Mouse (Mus musculus) MEL (cell line): ENCODE data around the gene Foxj1. TPM values are rescaled to one million over a fixed set of nuclear protein-coding genes. Genes with fewer than 3 reads are reported as not detected.
"Not testable (repeated sequence)": the region's sequence is repeated elsewhere in the genome, so short reads cannot be mapped to it uniquely, and the experiment has no call there.

ENCODE experiments used
- DNase-seq: peaks from one replicate; pipeline ENCODE4 v3.0.0; 2011; ENCODE audit warnings: low read depth, low spot score
- H3K27ac ChIP-seq: 2 replicates; pipeline ENCODE4 v1.5.1; 2012; ENCODE audit warnings: low read depth, mild to moderate bottlenecking, control low read depth, low read length, moderate library complexity; ENCODE audit not compliant: control insufficient read depth
- H3K27me3 ChIP-seq, 2 experiments: fragments of 150-350 bp in 1 of 2; sonication (generic) in 1 of 2; 2 replicates each; pipeline ENCODE4 v1.6.1; 2012; ENCODE audit warnings: low read length in 2 of 2, mild to moderate bottlenecking in 2 of 2, improper control_type of control experiment in 1 of 2, moderate library complexity in 1 of 2; ENCODE audit not compliant: insufficient read depth in 2 of 2, control insufficient read depth in 1 of 2
- H3K36me3 ChIP-seq, 2 experiments: 2 replicates each; pipeline ENCODE4 v1.6.1; 2012 to 2014; ENCODE audit warnings: low read length in 2 of 2, improper control_type of control experiment in 1 of 2, inconsistent platforms in 1 of 2, mild to moderate bottlenecking in 1 of 2; ENCODE audit not compliant: insufficient read depth in 2 of 2, control insufficient read depth in 1 of 2
- H3K4me1 ChIP-seq, 2 experiments: fragments of 150-350 bp in 1 of 2; sonication (generic) in 1 of 2; 2 replicates each; pipeline ENCODE4 v1.6.1; 2012; ENCODE audit warnings: low read length in 2 of 2, improper control_type of control experiment in 1 of 2, mild to moderate bottlenecking in 1 of 2; ENCODE audit not compliant: insufficient read depth in 2 of 2, control insufficient read depth in 1 of 2
- H3K4me3 ChIP-seq, 2 experiments: fragments of 150-350 bp in 1 of 2; sonication (generic) in 1 of 2; 2 replicates each; pipeline ENCODE4 v1.5.1; 2012; ENCODE audit warnings: low read depth in 2 of 2, low read length in 2 of 2, mild to moderate bottlenecking in 2 of 2, moderate library complexity in 2 of 2, control low read depth in 1 of 2, improper control_type of control experiment in 1 of 2; ENCODE audit not compliant: control insufficient read depth in 1 of 2, insufficient read depth in 1 of 2
- H3K79me2 ChIP-seq: 2 replicates; pipeline ENCODE4 v1.6.1; 2012; ENCODE audit warnings: mild to moderate bottlenecking, low read length, moderate library complexity; ENCODE audit not compliant: control insufficient read depth, poor library complexity, insufficient read depth
- H3K9ac ChIP-seq: 2 replicates; pipeline ENCODE4 v1.6.1; 2012; ENCODE audit warnings: low read depth, mild to moderate bottlenecking, control low read depth, low read length, moderate library complexity; ENCODE audit not compliant: control insufficient read depth, poor library complexity, severe bottlenecking
- H3K9me3 ChIP-seq: fragments of 150-350 bp; sonication (generic); replicated peaks from 2 replicates; pipeline ENCODE4 v1.6.1; 2012; ENCODE audit warnings: mild to moderate bottlenecking, low read length, improper control_type of control experiment, moderate library complexity; ENCODE audit not compliant: insufficient read depth
- ELF1 ChIP-seq: IDR thresholded peaks from 2 replicates; pipeline ENCODE4 v1.6.1; 2014; ENCODE audit warnings: low read depth, mild to moderate bottlenecking, inconsistent platforms, low read length, improper control_type of control experiment, moderate library complexity
- EP300 ChIP-seq, 2 experiments: IDR thresholded peaks; 2 replicates each; pipeline ENCODE4 v1.6.1; 2011; ENCODE audit warnings: improper control_type of control experiment in 2 of 2, low read length in 2 of 2, low read depth in 1 of 2, mild to moderate bottlenecking in 1 of 2
- ETS1 ChIP-seq: IDR thresholded peaks from 2 replicates; pipeline ENCODE4 v1.6.1; 2012; ENCODE audit warnings: low read depth, mild to moderate bottlenecking, inconsistent platforms, low read length, improper control_type of control experiment, moderate library complexity
- GATA1 ChIP-seq: IDR thresholded peaks from 2 replicates; pipeline ENCODE4 v1.6.1; 2011; ENCODE audit warnings: low read depth, low read length, improper control_type of control experiment
- MYB ChIP-seq: IDR thresholded peaks from 2 replicates; pipeline ENCODE4 v1.6.1; 2011; ENCODE audit warnings: mild to moderate bottlenecking, low read depth, low read length, improper control_type of control experiment
- MYC ChIP-seq: IDR thresholded peaks from 2 replicates; pipeline ENCODE4 v1.6.1; 2011; ENCODE audit warnings: low read depth, mild to moderate bottlenecking, low read length, improper control_type of control experiment, moderate library complexity
- POLR2AphosphoS5 ChIP-seq: IDR thresholded peaks from 2 replicates; pipeline ENCODE4 v1.6.1; 2012; ENCODE audit warnings: low read depth, borderline replicate concordance, mild to moderate bottlenecking, inconsistent platforms, low read length, moderate library complexity, mixed read lengths
- RCOR1 ChIP-seq: IDR thresholded peaks from 2 replicates; pipeline ENCODE4 v1.6.1; 2012; ENCODE audit warnings: low read depth, mild to moderate bottlenecking, inconsistent platforms, low read length, improper control_type of control experiment
- TBP ChIP-seq: IDR thresholded peaks from 2 replicates; pipeline ENCODE4 v1.8.0; 2011; ENCODE audit warnings: low read depth, low read length, improper control_type of control experiment
- UBTF ChIP-seq: IDR thresholded peaks from 2 replicates; pipeline ENCODE4 v1.6.1; 2012; ENCODE audit warnings: low read depth, mild to moderate bottlenecking, inconsistent platforms, low read length, improper control_type of control experiment, moderate library complexity, borderline replicate concordance; ENCODE audit not compliant: insufficient read depth
- USF2 ChIP-seq, 2 experiments: IDR thresholded peaks; 2 replicates each; pipeline ENCODE4 v1.6.1; 2011 to 2012; ENCODE audit warnings: improper control_type of control experiment in 2 of 2, low read length in 2 of 2, borderline replicate concordance in 1 of 2, inconsistent platforms in 1 of 2, low read depth in 1 of 2, mild to moderate bottlenecking in 1 of 2; ENCODE audit not compliant: insufficient read depth in 1 of 2
- ZKSCAN1 ChIP-seq: IDR thresholded peaks from 2 replicates; pipeline ENCODE4 v1.6.1; 2012; ENCODE audit warnings: low read depth, mild to moderate bottlenecking, inconsistent platforms, low read length, improper control_type of control experiment, moderate library complexity
- ZMIZ1 ChIP-seq: IDR thresholded peaks from 2 replicates; pipeline ENCODE4 v1.6.1; 2012; ENCODE audit warnings: low read depth, mild to moderate bottlenecking, inconsistent platforms, low read length, improper control_type of control experiment, moderate library complexity
- polyA plus RNA-seq, 2 experiments: library from polyadenylated mRNA; stranded (reverse) in 1 of 2; unstranded in 1 of 2; fragments of >175 nt in 1 of 2; fragments of >200 nt in 1 of 2; gene quantifications; 2 replicates each; pipeline versions ENCODE4 v1.2.1 to v1.2.4; 2012; ENCODE audit warnings: low replicate concordance in 2 of 2, low read depth in 1 of 2; ENCODE audit not compliant: insufficient read length in 2 of 2, insufficient read depth in 1 of 2, missing spikeins in 1 of 2
- total RNA-seq: library from RNA; depleted of rRNA; stranded (reverse); fragments of 300-350 nt; gene quantifications from 2 replicates; pipeline ENCODE4 v1.2.3, GENCODE M21; 2012

The Foxj1 gene
- total and polyA plus RNA-seq, 3 experiments = 0.07 to 0.08 TPM; not detected in 1

- Histone ChIP-seq H3K9ac (no peak overlapping the region), H3K4me1 (peaks cover 16 to 21% of the 10 kb centered on the region in 2 experiments), H3K79me2 (no peaks in the 10 kb centered on the region), H3K36me3 (peaks cover 0 to 14% of the 10 kb centered on the region in 2 experiments; a peak in 2 of 4 replicates), H3K27ac (no peak overlapping the region), H3K4me3 (no peak overlapping the region), H3K9me3 (no peaks in the 10 kb centered on the region), H3K27me3 (no peaks in the 10 kb centered on the region)
- no peak for DNase-seq
- TF ChIP-seq TBP (no peak), USF2 (IDR thresholded peaks at IDR 0.05; ENCODE audit: borderline replicate concordance in 1 of 2, insufficient read depth in 1 of 2, low read depth in 1 of 2, low read length in 2 of 2) (no peak), RCOR1 (no peak), GATA1 (no peak), ZMIZ1 (no peak), POLR2AphosphoS5 (no peak), MYC (no peak), ZKSCAN1 (no peak), ETS1 (no peak), UBTF (no peak)
Measured at GRCm38 (mm10) chr11:116365432-116365831, 30.2 kb upstream of the Foxj1 start.

- no peak for DNase-seq
Measured at GRCm38 (mm10) chr11:116362015-116362414, 26.8 kb upstream of the Foxj1 start.

GRCm38 (mm10) chr11:116360915-116361314 is 25.7 kb upstream of the Foxj1 start:
- not testable (repeated sequence) for H3K79me2 ChIP-seq, H3K27me3 ChIP-seq, H3K4me1 ChIP-seq

More at GRCm38 (mm10) chr11:116362015-116362414, 26.8 kb upstream of the Foxj1 start:
- Histone ChIP-seq H3K27me3 (no peaks in the 10 kb centered on the region), H3K4me3 (no peak overlapping the region), H3K9me3 (no peaks in the 10 kb centered on the region), H3K36me3 (peaks cover 0 to 2% of the 10 kb centered on the region in 2 experiments; a peak in 1 of 4 replicates), H3K9ac (no peak overlapping the region), H3K79me2 (no peaks in the 10 kb centered on the region), H3K4me1 (peaks cover 0 to 2% of the 10 kb centered on the region in 2 experiments; a peak in 1 of 4 replicates), H3K27ac (no peak overlapping the region)
- TF ChIP-seq POLR2AphosphoS5 (no peak), ZMIZ1 (no peak), EP300 (IDR thresholded peaks at IDR 0.05; ENCODE audit: low read depth in 1 of 2, low read length in 2 of 2) (no peak), MYB (no peak), ELF1 (no peak)

More at GRCm38 (mm10) chr11:116360915-116361314, 25.7 kb upstream of the Foxj1 start:
- not testable (repeated sequence) for H3K9me3 ChIP-seq, H3K27ac ChIP-seq, H3K36me3 ChIP-seq, DNase-seq, H3K4me3 ChIP-seq, H3K9ac ChIP-seq
